Mouse (Mus musculus): Measurements from ENCODE around the gene Prr12. TPM values are rescaled to one million over a fixed set of nuclear protein-coding genes. Genes with fewer than 3 reads are reported as not detected.

The Prr12 gene
- total RNA-seq, 1 experiment, result 32.3 TPM

DNA sequence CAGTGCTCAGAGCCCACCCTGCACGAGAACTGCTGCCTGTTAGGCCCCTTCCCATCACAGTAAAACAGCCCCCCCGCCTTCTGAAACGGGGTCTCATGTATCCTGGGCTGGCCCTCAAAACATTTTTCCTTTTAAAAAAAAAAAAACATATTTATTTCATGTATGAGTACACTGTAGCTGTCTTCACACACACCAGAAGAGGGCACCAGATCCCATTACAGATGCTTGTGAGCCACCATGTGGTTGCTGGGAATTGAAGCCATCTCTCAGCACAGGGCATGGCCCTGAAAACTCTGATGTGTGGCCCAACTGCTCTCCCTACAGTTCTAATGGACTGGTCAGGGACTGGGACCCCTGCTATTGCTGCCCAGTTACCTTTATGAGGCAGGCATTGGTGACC, 74.4 kb downstream of the Prr12 start:
- peaks cover 0 to 14% of the 10 kb centered on the region in 2 experiments; a peak in 2 of 4 replicates for H3K4me1 ChIP-seq (ENCODE audit: control insufficient read depth in 2 of 2, insufficient read depth in 2 of 2, low read length in 2 of 2, poor library complexity in 1 of 2)
- no peak for DNase-seq (ENCODE audit: low read depth, low spot score)
- no peaks in the 10 kb centered on the region for H3K9me3 ChIP-seq (ENCODE audit: control insufficient read depth, insufficient read depth, low read depth, low read length)
- peaks cover 64% of the 10 kb centered on the region for H3K36me3 ChIP-seq (ENCODE audit: control insufficient read depth, insufficient read depth, low read length, poor library complexity, severe bottlenecking)
- TF ChIP-seq CHD2 (IDR thresholded peaks at IDR 0.05; ENCODE audit: low read depth, low read length), result no peak
- no peak overlapping the region for H3K9ac ChIP-seq (ENCODE audit: insufficient read depth, low read depth, low read length, poor library complexity, severe bottlenecking)
- no peak overlapping the region for H3K4me3 ChIP-seq (ENCODE audit: insufficient read depth in 1 of 2, low read depth in 1 of 2, low read length in 2 of 2, poor library complexity in 1 of 2, severe bottlenecking in 1 of 2)
- in situ Hi-C loops (cut with MboI; ENCODE audit: low sequenced_read_pairs in 2 of 2, unreplicated experiment in 2 of 2), result no loop called here
- no peak overlapping the region for H3K27ac ChIP-seq (ENCODE audit: insufficient read depth, low read depth, low read length, poor library complexity, severe bottlenecking)

Other genes with a start within 250 kb of the Prr12 start
- 91.0 and 98.0 TPM in 2 replicates for gene Nup62, start 236.8 kb downstream of the Prr12 start, total RNA-seq (2012; rRNA removed)
- 4.8 and 6.0 TPM in 2 replicates for gene Il4i1, start 236.5 kb downstream of the Prr12 start, total RNA-seq (2012; rRNA removed)
- gene Atf5, start 236.2 kb downstream of the Prr12 start, total RNA-seq (2012; rRNA removed), result 14.0 and 16.9 TPM in 2 replicates
- 33.8 and 37.6 TPM in 2 replicates for gene Akt1s1, start 203.9 kb downstream of the Prr12 start, total RNA-seq (2012; rRNA removed)
- gene Tbc1d17, start 203.8 kb downstream of the Prr12 start, total RNA-seq (2012; rRNA removed), result 31.5 and 55.7 TPM in 2 replicates
- 37.1 and 76.5 TPM in 2 replicates for gene Pnkp, start 195.7 kb downstream of the Prr12 start, total RNA-seq (2012; rRNA removed)
- gene Ptov1, start 183.1 kb downstream of the Prr12 start, total RNA-seq (2012; rRNA removed), result 144 and 205 TPM in 2 replicates
- 88.2 and 121 TPM in 2 replicates for gene Med25, start 160.2 kb downstream of the Prr12 start, total RNA-seq (2012; rRNA removed)
- 14.2 and 17.2 TPM in 2 replicates for gene Fuz, start 156.8 kb downstream of the Prr12 start, total RNA-seq (2012; rRNA removed)
- 82.5 and 94.9 TPM in 2 replicates for gene Ap2a1, start 123.4 kb downstream of the Prr12 start, total RNA-seq (2012; rRNA removed)
- gene Tsks, start 109.7 kb downstream of the Prr12 start, total RNA-seq (2012; rRNA removed), result 0.49 and 0.85 TPM in 2 replicates
- gene Cpt1c, start 78.0 kb downstream of the Prr12 start, total RNA-seq (2012; rRNA removed), result 60.3 and 123 TPM in 2 replicates
- gene Prmt1, start 66.3 kb downstream of the Prr12 start, total RNA-seq (2012; rRNA removed), result 413 and 429 TPM in 2 replicates
- gene Irf3, start 55.2 kb downstream of the Prr12 start, total RNA-seq (2012; rRNA removed), result 45.9 and 68.4 TPM in 2 replicates
- 11.9 and 13.0 TPM in 2 replicates for gene Bcl2l12, start 54.2 kb downstream of the Prr12 start, total RNA-seq (2012; rRNA removed)
- 39.0 and 39.2 TPM in 2 replicates for gene Scaf1, start 36.5 kb downstream of the Prr12 start, total RNA-seq (2012; rRNA removed)
- gene Rras, start 34.9 kb downstream of the Prr12 start, total RNA-seq (2012; rRNA removed), result 11.1 and 14.4 TPM in 2 replicates
- 94.2 and 106 TPM in 2 replicates for gene Nosip, start 9.5 kb upstream of the Prr12 start, total RNA-seq (2012; rRNA removed)
- 9.8 and 11.4 TPM in 2 replicates for gene Prrg2, start 9.8 kb upstream of the Prr12 start, total RNA-seq (2012; rRNA removed)
- 137 and 207 TPM in 2 replicates for gene Rcn3, start 39.3 kb upstream of the Prr12 start, total RNA-seq (2012; rRNA removed)
- 10.6 and 15.1 TPM in 2 replicates for gene Fcgrt, start 51.0 kb upstream of the Prr12 start, total RNA-seq (2012; rRNA removed)
- 1,746 and 1,854 TPM in 2 replicates for gene Rps11, start 71.6 kb upstream of the Prr12 start, total RNA-seq (2012; rRNA removed)
- 3,971 and 5,136 TPM in 2 replicates for gene Rpl13a, start 75.9 kb upstream of the Prr12 start, total RNA-seq (2012; rRNA removed)
- 0.36 and 0.90 TPM in 2 replicates for gene Gm45713, start 83.3 kb upstream of the Prr12 start, total RNA-seq (2012; rRNA removed)
- 1.8 and 1.9 TPM in 2 replicates for gene Flt3l, start 83.6 kb upstream of the Prr12 start, total RNA-seq (2012; rRNA removed)
- 69.9 and 70.2 TPM in 2 replicates for gene Pih1d1, start 101.4 kb upstream of the Prr12 start, total RNA-seq (2012; rRNA removed)
- 108 and 115 TPM in 2 replicates for gene Aldh16a1, start 101.7 kb upstream of the Prr12 start, total RNA-seq (2012; rRNA removed)
- gene Slc17a7, start 111.1 kb upstream of the Prr12 start, total RNA-seq (2012; rRNA removed), result 3.4 and 4.4 TPM in 2 replicates
- gene Gfy, start 126.7 kb upstream of the Prr12 start, total RNA-seq (2012; rRNA removed), result 0.11 TPM in 1 of 2 replicates, not detected in the other
- gene Pth2, start 128.1 kb upstream of the Prr12 start, total RNA-seq (2012; rRNA removed), result 0.54 TPM in 1 of 2 replicates, not detected in the other
- 2.4 and 2.7 TPM in 2 replicates for gene Ccdc155, start 152.0 kb upstream of the Prr12 start, total RNA-seq (2012; rRNA removed)
- gene Dkkl1, start 159.3 kb upstream of the Prr12 start, total RNA-seq (2012; rRNA removed), result 4.7 and 6.9 TPM in 2 replicates
- gene Tead2, start 162.9 kb upstream of the Prr12 start, total RNA-seq (2012; rRNA removed), result 95.9 and 111 TPM in 2 replicates
- 37.6 and 50.8 TPM in 2 replicates for gene Cd37, start 186.2 kb upstream of the Prr12 start, total RNA-seq (2012; rRNA removed)
- gene Slc6a16, start 188.2 kb upstream of the Prr12 start, total RNA-seq (2012; rRNA removed), result 12.7 and 14.6 TPM in 2 replicates
- gene Slc6a21, start 224.6 kb upstream of the Prr12 start, total RNA-seq (2012; rRNA removed), result 0.21 and 0.67 TPM in 2 replicates

Data from ES-E14 (cell line).